Mouse (Mus musculus) G1E (cell line): ENCODE results near the gene D430042O09Rik. TPM values are rescaled to one million over a fixed set of nuclear protein-coding genes. Genes with fewer than 3 reads are reported as not detected.

Experiments
- ATAC-seq: 2 replicates; pipeline ENCODE4 v1.8.0; 2016; ENCODE audit warnings: mild to moderate bottlenecking; ENCODE audit not compliant: insufficient number of reproducible peaks, poor library complexity, low FRiP score, severe bottlenecking; ENCODE audit errors: extremely low read depth
- DNase-seq: peaks from one replicate; pipeline ENCODE4 v3.0.0; 2012; ENCODE audit warnings: low spot score
- H3K27me3 ChIP-seq: 2 replicates; pipeline ENCODE4 v1.6.1; 2012; ENCODE audit warnings: mild to moderate bottlenecking, low read length, inconsistent platforms; ENCODE audit not compliant: insufficient read depth
- H3K36me3 ChIP-seq: replicated peaks from 2 replicates; pipeline ENCODE3; 2012; ENCODE audit warnings: mild to moderate bottlenecking, inconsistent platforms
- H3K4me1 ChIP-seq: 2 replicates; pipeline ENCODE4 v1.6.1; 2012; ENCODE audit warnings: low read depth, low read length, inconsistent platforms, mixed read lengths; ENCODE audit not compliant: insufficient read depth
- H3K4me3 ChIP-seq: 2 replicates; pipeline ENCODE4 v1.5.1; 2012; ENCODE audit warnings: low read depth, mild to moderate bottlenecking, inconsistent platforms, low read length, moderate library complexity, mixed read lengths
- H3K9me3 ChIP-seq: replicated peaks from 2 replicates; pipeline ENCODE4 v1.6.1; 2012; ENCODE audit warnings: inconsistent platforms
- CTCF ChIP-seq: IDR thresholded peaks from 2 replicates; pipeline ENCODE4 v1.5.1; 2012; ENCODE audit warnings: low read depth, low read length, inconsistent platforms, mixed read lengths
- GATA1 ChIP-seq: IDR thresholded peaks from 2 replicates; pipeline ENCODE4 v1.6.1; 2012; ENCODE audit warnings: borderline replicate concordance, low read length, inconsistent platforms, mixed read lengths
- GATA2 ChIP-seq: IDR thresholded peaks from 2 replicates; pipeline ENCODE4 v1.6.1; 2012; ENCODE audit warnings: low read depth, low read length, inconsistent platforms, borderline replicate concordance
- POLR2AphosphoS5 ChIP-seq: IDR thresholded peaks from 2 replicates; pipeline ENCODE4 v1.6.1; 2012; ENCODE audit warnings: low read depth, low read length, inconsistent platforms; ENCODE audit not compliant: insufficient replicate concordance
- TAL1 ChIP-seq: conservative IDR thresholded peaks from 2 replicates; pipeline ENCODE4 v1.6.1; 2012; ENCODE audit warnings: low read depth, low read length, inconsistent platforms, mixed read lengths
- polyA plus RNA-seq: library from polyadenylated mRNA; stranded (reverse); fragments of >175 nt; gene quantifications from 2 replicates; pipeline ENCODE4 v1.2.3, GENCODE M21; 2012
- total RNA-seq, 2 experiments: library from RNA; stranded (forward) in 1 of 2; stranded (reverse) in 1 of 2; fragments of 200-1000 nt in 1 of 2; fragments of >200 nt in 1 of 2; fragmentation: Nextera tagmentation in 1 of 2; gene quantifications; 2 replicates each; pipeline ENCODE4 v1.2.3; 2014 to 2017

D430042O09Rik gene
- total and polyA plus RNA-seq, 3 experiments: 7.7 to 34.2 (median 17.6) TPM

GRCm38 (mm10) chr7:125747316-125747690, 39.6 kb downstream of the D430042O09Rik start:
- Histone ChIP-seq H3K4me3 (no peak overlapping the region), H3K4me1 (peaks cover 3% of the 10 kb centered on the region; the same call in 1 of the 2 replicates), H3K36me3 (peaks cover 27% of the 10 kb centered on the region), H3K9me3 (no peaks in the 10 kb centered on the region), H3K27me3 (no peaks in the 10 kb centered on the region)
- DNase-seq (no peak), ATAC-seq (no peak)
- TF ChIP-seq GATA1 (no peak), CTCF (peak; percentile 33; the same call in 1 of the 2 replicates)

DNA sequence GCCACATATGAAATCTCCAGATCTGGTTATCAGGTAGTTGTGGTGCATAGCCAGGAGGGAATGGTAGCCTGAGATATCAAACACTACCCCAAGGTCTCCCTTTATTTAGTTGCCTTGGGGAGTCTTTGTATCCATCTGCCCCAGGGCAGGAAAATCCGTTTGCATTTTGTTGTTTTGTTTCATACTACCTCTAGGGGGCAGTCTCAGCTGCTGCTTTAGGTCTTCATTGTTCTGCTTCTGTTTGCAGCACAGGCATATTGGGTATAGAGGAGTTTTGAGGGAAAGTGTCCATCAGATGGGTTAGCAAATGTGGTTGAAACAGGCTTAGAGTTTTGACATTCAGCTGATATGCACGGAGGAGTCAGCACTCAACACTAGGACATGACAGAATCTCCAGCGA, 40.5 kb downstream of the D430042O09Rik start:
- Histone ChIP-seq H3K9me3 (no peaks in the 10 kb centered on the region), H3K27me3 (no peaks in the 10 kb centered on the region), H3K36me3 (peaks cover 31% of the 10 kb centered on the region), H3K4me1 (peaks cover 3% of the 10 kb centered on the region; the same call in 1 of the 2 replicates), H3K4me3 (no peak overlapping the region)
- ATAC-seq (no peak), DNase-seq (peak; percentile 17)
- no peak for TF ChIP-seq POLR2AphosphoS5
- peak; percentile 70 for TF ChIP-seq CTCF

DNA sequence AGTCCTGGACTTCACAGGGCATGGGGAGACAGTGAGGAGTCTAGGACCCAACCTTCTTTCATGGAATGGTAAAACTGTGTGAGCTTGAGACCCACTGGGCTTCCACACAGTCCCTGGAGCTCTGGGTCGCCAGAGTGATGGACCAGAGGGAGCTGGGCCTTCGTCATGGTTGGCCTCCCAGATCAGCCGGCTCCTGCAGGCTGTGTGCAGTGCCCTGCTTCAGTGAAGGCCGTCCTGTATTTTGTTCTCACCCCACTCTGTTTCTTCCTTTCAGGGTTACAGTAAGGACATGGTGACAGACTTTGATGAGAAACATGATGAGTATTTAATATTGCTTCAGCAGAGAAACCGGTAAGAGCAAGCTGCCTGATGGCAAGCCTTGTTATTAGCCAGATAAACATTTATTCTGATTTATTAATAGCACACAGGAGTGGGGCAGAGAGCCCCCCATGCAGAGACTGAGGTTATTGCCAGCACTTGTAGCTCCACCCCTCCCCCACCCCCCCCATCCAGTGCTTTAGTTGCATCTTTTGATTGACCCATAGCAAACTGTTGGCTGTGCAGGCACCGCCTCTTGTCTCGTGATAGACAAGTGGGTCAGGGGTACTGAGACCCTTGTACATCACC, 45.1 kb downstream of the D430042O09Rik start:
- TF ChIP-seq GATA1: no peak
- no peak for TF ChIP-seq POLR2AphosphoS5
- no peak for TF ChIP-seq GATA2
- TF ChIP-seq CTCF: no peak
- no peak for TF ChIP-seq TAL1
- H3K4me1 ChIP-seq: no peaks in the 10 kb centered on the region
- H3K27me3 ChIP-seq: no peaks in the 10 kb centered on the region
- peaks cover 45% of the 10 kb centered on the region for H3K36me3 ChIP-seq
- no peak for ATAC-seq
- H3K9me3 ChIP-seq: no peaks in the 10 kb centered on the region
- H3K4me3 ChIP-seq: no peak overlapping the region
- DNase-seq: no peak

DNA sequence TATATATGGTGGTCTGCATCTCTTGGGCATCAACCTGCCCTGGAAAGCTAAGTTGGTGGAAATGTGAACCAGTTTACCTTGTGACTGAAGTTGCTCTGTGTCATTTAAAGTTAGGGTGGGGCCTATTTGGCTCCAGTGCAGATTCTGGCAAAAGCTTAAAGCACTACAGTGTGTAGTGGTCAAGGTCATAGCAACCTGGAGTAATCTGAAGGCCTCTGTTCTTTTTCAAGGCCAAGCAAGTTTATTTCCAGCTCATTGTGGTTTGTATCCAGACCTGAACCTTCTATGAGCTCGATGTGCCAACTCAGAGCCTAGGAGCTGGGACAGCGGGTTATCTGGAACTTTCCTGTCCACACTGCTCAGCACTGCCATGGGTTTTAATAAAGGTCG, 45.6 kb downstream of the D430042O09Rik start:
- no peaks in the 10 kb centered on the region for H3K27me3 ChIP-seq

GRCm38 (mm10) chr7:125756806-125757205, 49.1 kb downstream of the D430042O09Rik start:
- Histone ChIP-seq H3K36me3 (peaks cover 58% of the 10 kb centered on the region), H3K9me3 (no peaks in the 10 kb centered on the region), H3K4me1 (no peaks in the 10 kb centered on the region), H3K4me3 (no peak overlapping the region), H3K27me3 (no peaks in the 10 kb centered on the region)
- DNase-seq: no peak
- no peak for ATAC-seq
- no peak for TF ChIP-seq TAL1
- no peak for TF ChIP-seq GATA2
- TF ChIP-seq GATA1: no peak
- TF ChIP-seq POLR2AphosphoS5: no peak
- TF ChIP-seq CTCF: no peak

More for the DNA sequence above, 45.6 kb downstream of the D430042O09Rik start:
- no peak for TF ChIP-seq CTCF
- TF ChIP-seq TAL1: no peak
- TF ChIP-seq GATA2: no peak
- no peak for TF ChIP-seq GATA1
- TF ChIP-seq POLR2AphosphoS5: no peak
- Histone ChIP-seq H3K36me3 (peaks cover 49% of the 10 kb centered on the region), H3K4me3 (no peak overlapping the region), H3K4me1 (no peaks in the 10 kb centered on the region), H3K9me3 (no peaks in the 10 kb centered on the region)
- DNase-seq (no peak), ATAC-seq (no peak)

DNA sequence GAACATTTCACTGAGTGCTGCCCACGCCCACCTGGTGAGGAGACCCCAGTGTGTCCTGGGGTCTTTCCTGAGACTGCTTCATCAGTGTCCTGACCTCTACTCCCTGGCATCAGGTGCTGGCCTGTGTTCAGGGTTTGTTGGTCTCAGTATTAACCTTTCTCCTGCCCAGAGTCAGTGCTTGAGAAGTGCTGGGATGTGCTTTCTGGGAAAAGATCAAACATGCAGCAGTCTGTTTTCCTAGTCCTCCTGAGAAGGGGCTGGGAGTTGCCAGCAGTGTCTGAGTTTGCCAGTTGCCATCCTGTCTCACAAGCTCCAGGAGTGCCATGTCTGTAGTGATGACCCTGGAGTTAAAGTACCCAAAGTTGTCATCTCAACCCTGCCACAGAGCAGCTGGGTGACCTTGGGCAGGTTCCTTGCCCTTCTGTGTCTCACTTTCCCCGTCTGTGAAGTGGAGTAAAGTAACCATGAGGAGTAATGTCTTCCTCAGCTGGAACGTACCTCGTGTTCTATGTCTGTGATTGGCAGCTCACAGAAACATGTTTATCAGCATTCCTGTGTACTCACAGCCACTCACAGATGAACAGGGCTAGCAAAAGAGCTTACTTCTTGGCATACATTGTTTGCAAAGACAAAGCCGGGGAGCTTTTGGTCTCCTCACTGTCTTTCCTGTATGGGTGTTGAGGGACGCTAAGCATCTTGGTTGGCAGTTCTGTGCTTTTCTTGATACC, 50.4 kb downstream of the D430042O09Rik start:
- TF ChIP-seq GATA1: no peak
- no peaks in the 10 kb centered on the region for H3K9me3 ChIP-seq
- H3K4me3 ChIP-seq: no peak overlapping the region
- H3K27me3 ChIP-seq: no peaks in the 10 kb centered on the region
- no peak for ATAC-seq
- H3K4me1 ChIP-seq: no peaks in the 10 kb centered on the region
- H3K36me3 ChIP-seq: peaks cover 63% of the 10 kb centered on the region
- DNase-seq: no peak

DNA sequence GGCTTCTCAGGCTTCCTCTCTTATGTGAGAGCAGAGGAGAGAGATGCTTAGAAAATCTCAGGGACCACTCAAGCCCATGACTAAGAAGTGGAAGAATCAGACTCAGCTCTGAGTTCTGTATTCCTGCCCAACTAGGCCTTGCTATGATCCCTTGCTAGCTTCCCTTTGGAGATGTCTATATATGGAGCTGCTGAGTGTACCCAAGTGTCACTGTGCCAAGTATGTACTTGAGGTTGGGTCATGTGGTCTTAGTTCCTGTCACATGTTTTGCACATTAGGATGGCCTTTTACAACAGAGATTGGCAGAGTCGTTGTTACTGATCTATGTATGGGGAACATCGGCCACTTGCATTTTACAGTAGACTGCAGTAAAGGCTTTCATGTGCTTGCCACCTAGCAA, 54.6 kb downstream of the D430042O09Rik start:
- DNase-seq (no peak), ATAC-seq (no peak)
- Histone ChIP-seq H3K4me3 (no peak overlapping the region), H3K27me3 (no peaks in the 10 kb centered on the region), H3K36me3 (peaks cover 69% of the 10 kb centered on the region), H3K4me1 (no peaks in the 10 kb centered on the region), H3K9me3 (no peaks in the 10 kb centered on the region)
- TF ChIP-seq POLR2AphosphoS5: no peak
- TF ChIP-seq GATA2: no peak
- no peak for TF ChIP-seq GATA1
- TF ChIP-seq CTCF: no peak
- TF ChIP-seq TAL1: no peak
